Mouse (Mus musculus) liver, adult (tissue): Measurements from ENCODE around the gene Ildr1.

Experiments used
- GATA4 ChIP-seq: IDR thresholded peaks from 2 replicates; pipeline ENCODE4 v1.6.1; 2014; ENCODE audit warnings: mild to moderate bottlenecking, low read length; ENCODE audit not compliant: insufficient replicate concordance

Gene Ildr1

DNA sequence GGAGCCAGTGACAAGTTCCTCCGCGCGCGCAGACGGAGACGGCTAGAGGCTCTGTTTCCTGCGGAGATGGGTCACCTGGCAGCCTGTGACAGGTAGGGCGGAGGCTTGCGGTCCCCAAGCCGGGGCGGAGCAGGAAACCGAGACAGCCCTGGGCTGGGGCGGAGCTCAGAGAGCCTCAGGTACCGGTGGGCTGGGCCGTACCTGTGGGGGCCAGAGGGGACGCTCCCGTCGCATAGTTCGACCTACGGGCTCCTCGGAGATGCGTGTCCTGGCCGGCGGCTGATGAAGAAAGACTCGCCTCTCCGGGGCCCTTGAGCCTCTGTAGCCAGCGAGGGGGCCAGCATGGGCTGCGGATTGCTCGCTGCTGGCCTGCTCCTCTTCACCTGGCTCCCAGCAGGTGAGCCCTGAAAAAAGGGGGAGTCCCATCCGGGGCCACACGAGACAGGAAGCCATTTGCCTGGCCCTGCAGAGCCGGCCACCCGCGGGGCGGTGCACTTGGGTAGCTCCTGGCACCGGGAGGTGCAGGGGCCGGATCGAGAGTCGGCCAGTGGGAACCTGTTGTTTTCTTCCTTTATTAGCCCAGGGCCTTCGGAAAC, at the start of gene Ildr1:
Ildr1 (plus strand) TSS at position 161 of the 596 bp plus-strand sequence.
- TF ChIP-seq GATA4 = no peak

DNA sequence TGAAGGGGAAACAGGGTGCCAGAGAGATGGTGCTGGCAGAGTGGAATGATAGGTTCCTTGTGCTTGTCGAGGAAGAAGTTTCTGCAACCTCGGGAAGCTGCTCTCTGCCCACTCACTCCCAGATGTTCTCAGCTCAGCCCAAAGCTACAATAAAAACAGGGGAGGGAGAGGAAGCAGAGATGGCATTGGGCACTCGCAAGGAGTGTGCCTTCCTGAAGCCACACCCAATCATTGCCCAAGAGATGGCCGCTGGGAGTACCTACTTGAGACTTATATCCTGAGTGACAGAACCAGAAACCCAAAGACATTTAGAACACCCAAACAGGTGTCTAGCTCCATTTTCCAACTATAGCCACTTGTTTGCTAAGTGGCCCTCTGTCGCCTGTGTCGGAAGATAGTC, 48.7 kb upstream of the Ildr1 start:
- TF ChIP-seq GATA4 = no peak

DNA sequence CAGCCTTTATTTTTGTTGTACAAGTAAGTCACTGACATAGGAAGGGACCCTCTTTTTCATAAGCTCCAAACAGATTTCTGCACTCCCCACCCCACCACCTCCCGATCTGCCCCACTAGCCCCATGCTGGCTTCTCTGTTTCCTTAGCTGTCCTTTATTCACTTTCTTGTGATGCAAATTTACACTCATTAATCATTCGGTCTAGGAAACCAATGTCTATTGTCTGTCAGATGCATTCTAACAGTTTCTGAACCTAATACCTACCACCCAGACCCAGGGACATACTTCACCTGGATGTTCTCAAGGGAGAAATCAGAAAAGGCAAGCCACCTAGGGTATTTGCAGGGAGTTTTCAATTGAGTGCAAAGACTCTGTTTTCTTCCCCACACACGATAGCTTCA, 44.5 kb upstream of the Ildr1 start:
- TF ChIP-seq GATA4 = no peak

DNA sequence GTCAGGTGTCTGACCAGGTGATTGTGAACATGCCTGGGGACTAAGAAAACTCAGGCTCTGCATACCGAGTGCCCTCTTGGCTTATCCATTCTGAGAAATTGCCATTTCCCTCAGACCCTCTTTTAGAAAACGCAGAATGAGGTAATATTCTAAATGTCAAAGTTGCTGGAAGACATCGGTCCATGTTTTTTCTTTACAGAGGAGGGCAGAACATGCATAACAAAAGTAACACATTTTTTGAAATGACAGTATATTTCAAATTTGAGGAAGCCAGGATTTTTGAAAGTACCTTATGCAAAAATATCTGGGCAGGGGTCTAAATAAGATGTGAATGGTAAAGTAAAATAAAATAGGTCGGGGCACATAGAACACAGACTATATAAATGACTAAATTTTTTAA, 43.3 kb upstream of the Ildr1 start:
- TF ChIP-seq GATA4 = no peak

DNA sequence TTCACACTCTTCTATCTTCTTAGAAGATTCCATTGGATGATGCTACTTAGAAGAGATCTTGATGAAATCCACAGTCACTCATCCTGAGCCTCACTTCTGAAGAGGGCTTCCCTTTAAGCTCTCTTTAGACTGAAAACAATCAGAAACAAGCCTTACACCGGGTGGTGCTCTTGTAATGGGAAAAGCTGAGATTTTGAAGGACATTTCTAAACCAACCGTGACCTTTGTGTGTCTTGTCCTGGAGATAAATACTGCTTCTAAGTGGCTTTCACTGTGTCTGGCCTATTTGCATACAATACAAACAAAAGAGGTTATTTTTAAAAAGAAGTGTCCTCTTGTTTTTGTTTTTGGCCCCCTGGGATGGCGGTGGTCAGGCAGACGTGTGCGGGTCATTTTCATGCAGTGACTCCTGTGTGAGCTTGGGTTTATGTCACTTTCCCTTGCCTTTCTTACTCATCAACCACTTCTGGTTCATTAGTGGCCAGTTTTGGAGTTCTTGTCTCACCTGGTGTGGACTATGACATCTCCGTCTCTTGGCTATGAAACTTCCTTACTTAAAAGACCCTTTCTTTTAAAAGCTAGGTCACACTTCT, 42.5 kb upstream of the Ildr1 start:
- no peak for TF ChIP-seq GATA4

DNA sequence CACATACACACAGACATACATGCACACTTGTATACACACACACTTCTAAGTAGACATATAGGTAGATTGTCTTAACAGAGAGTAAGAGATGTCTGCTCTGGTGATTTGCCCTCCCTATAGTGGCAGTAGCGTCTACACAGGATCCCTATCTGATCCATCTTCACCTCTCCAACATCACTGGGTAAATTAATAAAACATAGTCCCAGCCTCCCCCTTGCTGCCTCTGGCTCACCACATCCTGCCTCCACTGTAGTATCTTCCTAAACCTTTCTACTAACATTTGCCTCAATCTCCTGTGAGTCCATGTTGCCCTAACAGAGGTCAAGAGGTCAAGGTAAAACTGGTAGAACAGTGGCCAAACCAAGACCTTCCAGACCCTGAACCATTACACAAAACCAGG, 38.6 kb upstream of the Ildr1 start:
- no peak for TF ChIP-seq GATA4

DNA sequence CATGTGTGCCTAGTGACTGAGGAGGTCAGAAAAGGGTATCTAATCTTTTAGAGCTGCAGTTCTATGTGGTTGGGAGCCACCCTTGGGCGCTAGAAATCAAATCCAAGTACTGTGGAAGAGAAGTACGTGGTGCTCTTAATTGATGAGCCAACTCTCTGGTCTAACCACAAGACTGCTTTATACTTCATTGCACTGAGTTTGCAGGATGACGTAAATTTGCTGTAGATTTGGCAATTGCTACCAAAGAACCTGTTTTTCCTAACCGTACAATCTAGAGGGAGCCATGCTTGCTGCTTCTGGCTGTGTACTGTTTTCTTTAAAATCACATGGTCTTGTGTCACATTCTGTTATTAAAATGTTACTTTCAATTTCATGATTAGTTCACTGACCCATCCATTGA, 37.9 kb upstream of the Ildr1 start:
- no peak for TF ChIP-seq GATA4

DNA sequence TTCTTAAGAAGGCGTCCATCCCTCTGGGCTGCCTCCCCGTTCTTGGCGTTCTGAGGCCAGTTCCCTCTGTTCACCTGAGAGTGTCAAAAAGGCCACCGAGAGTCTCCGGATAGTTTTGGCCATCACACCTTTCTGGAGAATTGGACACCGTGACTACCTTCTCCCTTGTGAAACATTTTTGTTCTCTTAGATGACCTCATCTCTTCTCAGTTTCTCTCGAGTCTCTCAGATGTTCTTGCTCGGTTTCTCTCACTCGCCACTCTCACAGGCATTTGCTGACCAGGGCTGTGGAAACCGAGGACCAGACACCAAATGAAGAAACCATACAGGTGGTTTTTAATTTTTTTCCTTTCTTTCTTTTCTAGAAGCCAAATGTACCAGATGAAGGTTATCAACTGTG, 32.4 kb upstream of the Ildr1 start:
- no peak for TF ChIP-seq GATA4

DNA sequence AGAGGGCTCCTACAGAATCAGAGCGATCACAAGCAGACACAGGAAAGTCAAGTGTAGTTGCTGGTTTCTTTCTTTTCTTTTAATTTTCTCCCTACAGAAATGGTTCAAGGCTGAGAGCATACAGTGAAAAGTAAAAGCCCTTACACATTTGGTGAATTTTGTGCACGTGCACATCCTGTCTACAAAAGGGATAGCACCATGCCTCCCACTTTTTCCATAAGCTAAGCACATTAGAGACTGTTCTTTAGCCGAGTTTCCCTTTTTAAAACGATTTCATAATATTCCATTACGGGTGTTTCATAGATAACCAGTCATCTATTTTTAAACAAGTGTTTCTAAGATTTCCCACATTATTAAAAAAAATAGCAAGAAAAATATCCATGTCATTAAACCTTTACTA, 30.3 kb upstream of the Ildr1 start:
- TF ChIP-seq GATA4 = no peak

DNA sequence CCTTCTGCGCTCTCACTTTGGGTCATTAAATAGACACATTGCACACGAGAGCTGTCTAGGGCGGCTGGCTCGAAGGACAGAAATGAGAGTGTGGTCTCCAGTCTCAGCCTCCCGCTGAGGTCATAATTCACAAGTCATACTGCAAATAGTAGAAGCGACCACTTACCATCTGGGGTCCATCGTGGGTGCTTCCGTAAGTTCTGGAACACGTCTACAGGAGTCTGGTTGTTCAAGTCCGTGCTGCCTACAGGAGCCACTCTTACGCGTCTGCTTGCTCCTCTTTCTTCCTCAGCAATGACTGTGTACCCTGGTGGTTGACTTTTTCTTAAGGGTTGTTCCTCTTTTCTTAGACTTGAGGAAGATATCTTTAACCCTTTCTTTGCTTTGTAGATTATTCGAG, 28.0 kb upstream of the Ildr1 start, which contains the start of gene Cd86:
Cd86 (minus strand) TSS at position 300 of the 400 bp plus-strand sequence.
- no peak for TF ChIP-seq GATA4

DNA sequence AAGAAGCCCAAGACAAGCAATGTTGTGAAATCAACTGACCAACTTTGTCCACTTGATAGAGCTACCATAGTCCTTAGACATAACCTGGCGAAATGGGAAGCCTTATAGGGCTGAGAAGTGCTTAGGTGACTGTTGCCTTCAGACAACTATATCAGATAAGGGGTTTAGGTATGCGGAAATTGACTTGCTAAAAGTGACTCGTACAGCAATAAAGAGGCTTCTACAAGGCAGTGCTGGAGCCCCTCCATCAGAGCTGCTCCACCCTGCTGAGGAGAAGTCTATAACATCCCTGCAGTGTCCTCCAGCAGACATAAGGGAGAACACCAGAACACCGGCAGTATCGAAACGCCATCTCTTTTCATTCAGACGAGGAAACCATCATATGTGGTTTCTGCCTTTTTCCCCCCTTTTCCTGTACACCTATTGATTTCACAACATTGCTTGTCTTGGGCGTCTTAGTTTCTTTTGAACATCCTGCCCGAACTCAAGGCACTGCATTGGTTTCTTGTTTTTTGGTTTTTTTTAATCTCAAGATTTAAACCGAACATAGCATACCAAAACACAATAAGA, 27.2 kb upstream of the Ildr1 start:
- TF ChIP-seq GATA4 = no peak

DNA sequence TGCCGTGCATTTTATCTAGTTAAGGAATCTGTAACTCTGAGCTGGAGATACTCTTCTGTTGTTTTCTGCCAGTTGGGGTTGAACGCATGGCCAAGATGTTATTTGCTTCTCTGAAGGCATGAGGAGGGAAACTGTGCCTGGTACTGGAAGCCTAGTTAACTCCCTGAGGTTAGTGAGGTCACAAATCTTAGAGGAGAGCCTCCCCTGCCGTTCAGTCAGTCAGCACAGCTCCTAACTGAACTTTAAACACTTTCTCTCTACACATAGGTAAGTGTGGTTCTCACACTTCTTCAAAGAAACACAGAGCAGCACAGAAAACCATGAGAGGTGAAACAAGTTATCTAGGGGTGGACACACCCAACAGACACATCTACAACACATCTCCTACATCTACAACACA, 23.2 kb upstream of the Ildr1 start:
- no peak for TF ChIP-seq GATA4

DNA sequence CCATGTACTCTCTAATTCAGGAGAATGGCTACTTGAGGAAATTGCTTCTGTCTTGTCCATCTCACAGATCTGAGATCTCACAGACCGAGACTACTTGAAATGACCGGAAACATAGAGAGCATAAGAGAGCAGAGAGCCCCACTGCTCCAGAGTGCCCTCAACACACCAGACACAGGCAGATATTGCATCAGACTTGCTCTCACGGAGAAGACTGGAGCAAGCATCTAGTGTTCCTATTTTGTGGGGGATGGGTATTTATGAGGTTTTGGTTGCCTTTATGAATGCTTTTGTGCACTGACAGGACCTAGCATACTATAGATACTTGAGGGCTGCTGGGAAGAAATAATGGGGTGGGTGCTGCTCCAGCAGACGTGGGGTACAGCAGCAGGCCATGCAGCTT, 20.6 kb upstream of the Ildr1 start:
- no peak for TF ChIP-seq GATA4

DNA sequence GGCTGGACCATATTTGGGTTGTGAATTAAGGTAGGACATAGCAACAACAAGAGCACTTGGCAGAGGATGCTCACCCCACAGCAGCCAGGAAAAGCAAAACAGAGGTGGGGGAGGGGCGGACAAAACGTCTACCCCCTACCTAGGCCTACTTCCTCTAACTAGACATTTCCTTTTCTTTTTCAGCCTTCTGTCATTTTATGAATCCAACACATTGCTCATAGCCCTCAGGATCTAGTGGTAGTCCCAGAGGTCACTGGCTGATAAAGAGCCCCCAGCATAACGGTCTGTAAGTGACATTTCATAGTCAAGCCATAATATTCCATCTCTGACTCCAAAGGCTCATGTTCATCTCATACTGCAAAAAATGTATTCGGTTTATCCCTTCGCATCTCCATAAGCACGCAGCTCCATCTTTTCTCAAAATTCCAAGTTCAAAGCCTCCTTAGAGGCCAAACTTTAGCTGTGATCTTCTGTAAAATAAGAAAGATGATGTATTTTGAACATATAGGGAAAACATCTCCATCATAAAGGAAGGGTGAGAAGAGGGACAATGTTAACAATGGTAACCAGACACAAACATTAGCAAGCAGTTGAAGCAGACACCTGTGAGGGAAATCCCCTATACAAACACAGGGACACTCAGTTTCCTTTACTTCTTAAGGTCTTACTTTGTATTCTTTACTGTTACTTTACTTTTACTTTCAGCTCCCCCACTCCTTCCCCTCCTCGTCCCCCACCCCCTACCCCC, 19.1 kb upstream of the Ildr1 start:
- no peak for TF ChIP-seq GATA4

DNA sequence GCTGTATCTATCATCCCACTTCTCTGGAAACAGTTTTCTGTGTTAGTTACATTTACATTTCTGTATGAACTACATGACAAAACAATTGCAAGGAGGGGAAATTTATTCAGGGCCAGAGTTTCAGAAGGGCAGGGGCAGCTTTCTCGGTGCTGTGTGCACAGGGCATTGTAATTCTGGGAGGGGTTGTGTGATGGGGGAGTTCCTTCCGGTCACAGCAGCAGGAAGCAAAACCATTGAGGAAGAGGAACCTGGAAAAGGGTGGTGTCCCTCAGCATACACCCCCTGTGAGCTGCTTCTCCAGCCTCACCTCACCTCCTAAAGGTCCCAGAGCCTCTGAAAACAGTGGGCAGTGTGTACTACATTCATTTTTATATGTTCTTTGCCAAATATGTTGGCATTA, 18.5 kb upstream of the Ildr1 start:
- TF ChIP-seq GATA4 = no peak

DNA sequence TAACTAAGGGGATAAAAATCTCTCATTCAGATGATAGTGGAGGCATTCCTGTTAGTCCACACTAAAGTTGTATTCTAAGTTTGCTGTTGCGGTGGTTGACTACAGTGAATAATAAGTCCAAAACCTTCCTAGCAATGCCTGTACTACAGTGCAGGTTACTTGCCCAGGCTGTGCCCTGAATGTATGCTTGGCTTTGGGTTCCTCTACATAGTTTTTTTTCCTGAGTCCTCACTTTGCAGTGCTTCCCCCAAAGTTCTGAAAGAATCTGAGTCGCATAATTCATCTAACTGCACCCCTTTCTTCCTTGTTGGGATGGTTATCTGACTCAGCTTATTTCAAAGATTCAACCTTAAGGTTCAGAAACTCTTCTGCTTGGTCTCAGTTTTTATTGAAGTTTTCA, 17.9 kb upstream of the Ildr1 start:
- no peak for TF ChIP-seq GATA4
